Mouse (Mus musculus) adrenal gland (tissue): Measurements from ENCODE around the gene Meaf6.

Experiments
- intact Hi-C: fragments of 180-260 bp; cut with DNase I; formaldehyde crosslinking; loops from one replicate; pipeline ENCODE4 v1.15.1; 2025

Gene Meaf6

DNA sequence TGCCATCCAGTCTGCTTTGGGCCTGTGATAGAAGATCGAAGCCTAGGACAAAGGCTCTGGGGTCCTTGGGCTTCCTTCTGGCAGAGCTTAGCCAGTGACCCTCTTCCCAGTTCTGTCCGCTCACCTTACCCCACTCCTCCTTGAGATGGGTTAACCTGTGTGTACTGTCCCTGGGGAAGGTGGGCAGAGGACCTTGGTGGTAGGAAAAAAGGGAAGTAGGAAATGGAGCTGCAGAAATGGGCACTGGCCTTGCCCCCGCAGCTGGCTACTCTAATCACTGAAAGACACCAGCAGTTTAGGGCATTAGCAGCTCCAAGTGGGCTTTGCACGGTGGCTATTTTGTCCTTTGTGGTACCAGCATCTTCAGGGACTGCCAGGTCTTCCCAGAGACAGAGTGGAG, 30.1 kb downstream of the Meaf6 start:
- intact Hi-C loops, result no loop called here

DNA sequence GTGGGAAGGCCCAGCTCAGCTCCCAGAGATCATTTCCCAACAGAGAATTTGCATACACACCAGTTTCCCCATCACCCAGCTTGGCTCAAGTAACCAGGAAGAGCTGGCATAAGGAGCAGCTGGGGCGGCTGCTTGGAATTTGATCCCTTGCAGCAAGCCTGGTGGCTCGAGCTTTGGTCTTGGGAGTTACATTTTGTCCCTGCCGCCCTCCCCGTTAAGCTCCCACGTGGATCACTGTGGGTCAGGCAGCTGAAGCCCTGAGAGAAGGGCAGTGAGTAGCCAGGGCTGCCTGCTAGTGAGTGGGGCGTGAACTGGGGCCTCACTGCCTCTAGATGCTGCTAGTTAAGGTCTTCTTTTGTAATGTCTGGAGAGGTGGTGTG, 30.8 kb downstream of the Meaf6 start:
- intact Hi-C loops, result no loop called here

DNA sequence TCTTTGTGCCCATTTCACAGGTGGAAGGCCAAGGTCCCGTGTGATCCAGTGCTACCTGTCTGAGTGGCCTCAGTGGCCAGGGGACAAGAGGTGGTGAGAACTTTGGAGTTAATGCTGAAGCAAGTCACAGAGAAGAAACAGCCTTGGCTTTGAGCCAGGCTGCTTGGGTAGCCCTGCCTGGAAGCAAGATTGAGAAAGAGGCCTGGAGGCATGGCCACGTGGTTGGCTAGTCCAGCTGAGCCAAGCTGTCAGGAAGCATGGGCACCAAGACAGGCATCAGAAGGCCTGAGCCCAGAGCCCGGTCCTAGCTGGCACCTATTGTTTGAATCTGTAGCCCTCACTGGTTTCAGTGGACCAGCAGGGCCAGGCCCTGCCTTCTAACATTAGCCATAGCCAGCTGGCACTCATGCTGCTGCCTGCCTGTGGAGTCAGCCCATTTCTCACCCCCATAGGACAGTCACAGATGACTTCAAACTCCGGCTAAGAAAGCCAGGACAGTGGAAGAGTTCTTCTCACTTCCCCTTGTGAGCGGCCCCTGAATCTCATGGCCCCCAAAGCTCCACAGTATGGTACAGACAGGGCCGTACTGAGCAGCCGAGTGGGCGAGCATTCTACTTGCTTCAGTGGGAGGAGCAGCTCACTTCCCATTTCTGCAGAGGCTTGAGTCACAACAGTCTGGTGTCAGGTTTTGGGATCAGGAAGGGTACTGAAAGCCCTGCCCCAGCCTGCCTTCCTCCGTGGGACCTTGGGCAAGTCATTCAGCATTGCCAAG, 31.3 kb downstream of the Meaf6 start:
- intact Hi-C loops, result no loop called here

DNA sequence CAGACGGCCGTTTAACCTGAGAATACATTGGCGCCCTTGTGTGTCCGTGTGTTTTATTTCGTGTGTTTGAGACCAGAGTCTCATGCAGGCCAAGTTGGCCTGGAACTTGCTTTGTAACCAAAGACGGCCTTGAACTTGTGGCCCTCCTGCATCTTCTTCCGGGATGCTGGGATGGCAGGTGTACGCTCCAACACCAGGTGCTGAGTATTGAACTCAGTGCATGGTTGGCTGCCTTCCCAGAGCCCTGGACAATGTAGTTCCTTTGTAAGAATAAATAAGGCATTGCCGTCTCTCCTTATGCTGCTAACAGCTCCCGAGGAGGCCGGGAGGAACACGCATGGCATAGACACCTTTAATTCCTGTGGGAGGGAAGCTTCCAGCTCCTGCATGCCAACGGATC, 32.0 kb downstream of the Meaf6 start:
- intact Hi-C loops, result no loop called here

DNA sequence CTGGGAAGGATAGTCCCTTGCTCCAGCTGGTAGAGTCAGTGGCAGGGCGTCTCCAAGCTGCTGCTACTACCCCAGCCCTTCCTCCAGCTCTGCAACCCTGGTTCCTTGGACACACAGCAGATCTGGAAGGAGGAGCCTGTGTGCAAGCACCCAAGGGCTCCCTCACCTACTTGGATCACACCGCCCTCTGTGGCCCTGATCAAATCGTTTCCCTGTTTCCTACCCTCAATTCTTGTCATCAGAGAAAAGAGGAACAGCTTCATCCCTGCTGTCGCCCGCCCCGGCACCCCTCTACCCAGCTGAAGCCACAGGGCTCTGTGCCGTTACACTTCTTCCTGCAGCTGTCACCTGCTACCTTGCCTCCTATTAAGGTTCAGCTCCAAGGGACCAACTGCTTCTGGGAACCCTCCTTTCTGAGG, 33.0 kb downstream of the Meaf6 start:
- intact Hi-C loops, result no loop called here

DNA sequence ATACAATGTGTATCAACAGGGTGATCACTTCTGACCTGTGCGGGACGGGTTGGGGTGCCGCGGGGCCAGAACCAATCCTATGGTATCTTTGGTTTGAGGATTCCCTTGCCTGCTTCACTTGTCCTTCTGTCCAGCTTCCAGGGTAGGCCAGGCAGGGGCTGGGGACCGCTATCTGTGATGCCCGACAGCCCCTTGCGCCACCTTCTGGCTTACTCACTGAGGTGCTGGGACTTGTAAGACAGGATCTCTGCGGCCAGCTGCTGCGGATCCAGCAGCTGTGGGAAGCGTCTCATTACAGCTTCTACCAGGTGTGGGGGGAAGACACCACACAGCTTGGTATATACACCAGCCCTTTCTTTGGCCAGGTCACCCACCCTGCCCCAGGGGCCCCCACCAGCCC, 34.1 kb downstream of the Meaf6 start:
- intact Hi-C loops, result no loop called here

DNA sequence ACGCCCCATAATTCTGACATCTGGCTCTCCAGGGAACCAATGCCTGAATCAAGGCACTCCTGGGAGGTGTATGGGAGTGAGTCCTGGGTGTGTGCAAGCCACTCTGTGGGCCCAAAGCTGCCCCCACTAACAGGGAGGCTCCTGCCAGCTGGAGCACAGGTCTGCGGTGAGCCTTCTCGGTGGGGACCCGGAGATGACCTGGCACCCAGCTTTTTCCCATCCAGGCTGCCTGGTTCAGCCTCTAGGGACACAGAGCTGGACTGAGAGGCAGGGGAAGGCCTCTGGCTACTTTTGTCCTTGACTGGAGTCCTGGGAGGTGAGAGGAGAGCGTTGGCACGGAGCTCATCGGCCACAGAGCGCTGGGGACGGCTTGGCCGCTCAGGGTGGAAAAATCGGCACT, 34.8 kb downstream of the Meaf6 start:
- intact Hi-C loops, result no loop called here

DNA sequence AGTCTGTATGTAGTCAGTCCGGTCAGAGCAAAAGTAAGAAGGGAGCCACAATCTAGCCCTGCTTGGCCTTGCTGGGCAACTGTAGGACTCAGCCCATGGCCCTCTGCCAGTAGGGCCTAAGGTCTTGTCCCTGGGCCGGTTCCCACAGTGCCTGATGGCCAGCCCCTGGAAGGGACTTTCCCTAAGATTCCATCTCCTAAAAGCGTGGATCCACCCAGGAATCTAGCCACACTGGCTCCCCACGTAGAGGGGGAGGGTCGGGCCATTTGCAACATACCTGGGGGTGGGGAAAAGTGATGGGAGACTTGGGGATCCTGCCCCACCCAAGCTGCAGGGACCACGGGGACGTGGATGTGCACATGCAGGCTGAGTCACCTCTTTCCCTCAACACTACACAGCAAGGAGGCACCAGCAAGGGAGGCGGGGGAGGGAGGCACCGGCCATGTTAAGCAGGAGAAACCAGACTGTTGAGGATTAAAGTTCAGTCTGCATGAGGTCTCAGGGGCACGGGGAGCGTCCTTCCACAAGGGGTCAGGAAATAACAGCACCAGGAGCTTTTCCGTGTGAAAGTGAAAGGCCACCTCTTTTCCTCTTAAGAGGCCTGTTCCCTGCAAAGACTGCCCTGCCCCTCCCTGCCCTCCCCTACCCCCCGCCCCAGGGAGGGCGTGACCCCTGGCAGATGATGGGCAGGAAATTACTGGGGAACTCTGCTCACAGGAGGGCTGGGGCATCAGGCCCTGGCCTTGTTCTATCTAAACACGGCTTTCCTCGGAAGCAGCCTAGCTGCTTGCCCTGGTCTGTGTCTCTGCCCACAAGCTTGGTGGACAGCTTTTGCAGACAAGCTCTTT, 37.7 kb downstream of the Meaf6 start:
- intact Hi-C loops, result no loop called here

DNA sequence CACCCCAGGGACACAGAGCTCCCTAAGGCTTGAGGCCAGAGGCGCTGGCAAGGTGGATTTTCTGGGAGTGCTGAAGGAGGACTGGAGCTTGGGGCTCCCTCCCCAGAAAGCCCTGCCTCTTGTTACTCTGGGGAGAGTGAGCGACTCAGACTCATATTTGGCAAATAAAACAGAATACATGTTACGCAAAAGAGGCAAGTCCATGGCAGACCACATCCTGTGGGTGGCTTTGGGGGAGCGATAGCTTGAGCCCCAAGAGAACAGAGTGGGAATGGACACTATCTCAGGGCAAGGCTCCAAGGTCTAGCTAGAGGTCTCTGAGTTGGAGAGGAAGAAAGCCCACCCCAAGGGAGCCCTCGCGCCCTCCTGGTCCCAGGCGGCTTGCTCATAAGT, 38.3 kb downstream of the Meaf6 start:
- intact Hi-C loops, result no loop called here

DNA sequence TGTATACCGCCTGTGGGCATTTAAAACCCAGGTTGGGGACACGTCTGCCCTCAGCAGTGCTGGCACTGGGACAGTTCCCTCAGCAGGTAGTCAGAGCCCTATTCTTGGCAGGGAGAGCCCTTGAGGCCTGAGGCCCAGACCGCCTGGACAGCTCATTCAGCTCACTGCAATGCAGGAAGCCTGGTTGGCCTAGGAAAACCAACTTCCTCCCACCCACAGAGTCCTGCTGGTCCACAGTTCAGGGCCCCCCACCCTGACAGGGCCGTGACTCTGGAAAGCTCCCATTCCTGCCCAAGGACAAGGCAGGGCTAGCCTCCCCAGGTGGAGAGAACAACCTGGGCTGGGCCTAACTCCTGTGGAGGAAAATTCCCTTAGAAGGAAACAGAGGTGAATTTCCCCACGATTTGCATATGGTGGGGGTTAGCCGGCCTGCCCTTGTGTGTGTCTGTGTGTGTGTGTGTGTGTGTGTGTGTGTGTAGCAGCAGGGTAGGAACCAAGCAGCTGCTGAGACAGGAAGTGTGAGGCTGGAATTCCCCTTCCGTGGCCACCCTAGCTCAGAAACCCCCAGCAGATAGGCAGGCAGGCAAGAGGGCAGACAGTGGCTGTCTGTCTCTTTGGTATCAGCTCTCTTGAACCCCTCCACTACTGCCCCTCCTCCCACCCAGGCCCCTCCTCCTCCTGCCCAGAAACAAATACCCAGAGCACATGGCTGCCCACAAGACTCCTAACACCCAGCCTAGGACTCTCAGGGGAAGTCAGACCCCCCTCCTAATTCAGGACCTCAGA, 39.7 kb downstream of the Meaf6 start:
- intact Hi-C loops, result no loop called here

DNA sequence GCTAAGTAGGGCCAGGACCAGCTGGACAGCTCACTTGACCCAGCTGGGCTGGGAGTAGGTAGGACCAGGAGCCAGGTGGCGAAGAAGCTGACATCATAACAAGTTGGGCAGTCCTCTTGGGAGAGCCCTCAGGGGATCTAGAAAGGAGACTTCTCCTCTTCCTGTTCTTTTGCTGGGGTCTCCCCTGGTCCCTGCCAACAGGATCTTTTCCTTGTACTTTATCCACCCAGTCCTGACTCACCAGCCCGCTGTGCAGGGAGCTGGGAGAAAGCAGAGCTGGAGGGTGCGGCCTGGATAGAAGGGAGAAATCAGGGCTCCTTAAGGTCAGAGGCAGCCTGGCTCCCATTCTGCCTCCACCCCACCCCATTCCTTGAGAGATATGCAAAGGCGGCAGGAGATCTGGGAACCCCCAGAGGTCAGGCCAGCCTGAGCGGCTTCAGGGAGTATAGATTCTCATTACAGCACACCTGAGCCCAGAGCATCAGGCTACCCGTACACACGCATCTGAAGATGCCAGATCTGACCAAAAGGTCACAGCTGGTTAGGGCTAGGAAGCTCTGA, 40.5 kb downstream of the Meaf6 start:
- intact Hi-C loops, result no loop called here

DNA sequence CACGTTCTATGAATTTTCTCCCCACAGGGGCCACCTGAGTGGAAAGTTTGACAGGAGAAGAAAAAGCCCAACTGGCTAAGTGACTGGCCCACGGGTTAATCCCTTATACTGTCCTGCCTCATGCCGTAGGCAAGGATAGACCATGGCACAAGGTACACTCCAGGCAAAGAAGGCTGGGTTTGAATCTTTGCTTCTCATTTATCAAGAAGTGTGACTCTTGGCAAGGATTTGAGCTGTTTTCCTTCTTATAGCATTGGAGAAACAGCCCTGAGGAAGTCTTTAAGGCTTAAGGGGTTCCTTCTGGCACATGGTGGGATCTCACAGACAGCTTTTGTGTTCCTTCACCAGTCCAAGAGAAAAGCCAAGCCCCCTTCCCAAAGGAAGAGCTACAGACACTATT, 41.3 kb downstream of the Meaf6 start:
- intact Hi-C loops, result no loop called here

DNA sequence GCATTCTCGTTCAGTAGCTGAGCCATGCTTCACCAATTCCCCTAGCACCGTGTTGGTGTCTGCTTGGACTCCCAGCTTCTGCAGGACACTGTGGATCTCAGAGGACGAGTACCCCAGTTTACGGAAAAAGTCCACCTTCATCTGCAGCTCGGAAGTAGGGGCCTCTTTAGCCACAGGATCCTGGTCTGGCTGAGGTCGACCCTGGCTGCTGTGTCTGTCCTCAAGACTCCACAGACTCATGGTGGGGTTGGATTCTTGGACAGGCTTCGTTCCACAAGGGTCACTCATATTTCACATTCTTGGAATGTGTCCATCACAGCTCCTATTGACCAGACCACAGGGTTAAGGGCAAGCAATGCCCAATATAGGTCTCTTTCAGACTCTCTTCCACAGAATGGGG, 41.8 kb downstream of the Meaf6 start:
- intact Hi-C loops, result no loop called here

DNA sequence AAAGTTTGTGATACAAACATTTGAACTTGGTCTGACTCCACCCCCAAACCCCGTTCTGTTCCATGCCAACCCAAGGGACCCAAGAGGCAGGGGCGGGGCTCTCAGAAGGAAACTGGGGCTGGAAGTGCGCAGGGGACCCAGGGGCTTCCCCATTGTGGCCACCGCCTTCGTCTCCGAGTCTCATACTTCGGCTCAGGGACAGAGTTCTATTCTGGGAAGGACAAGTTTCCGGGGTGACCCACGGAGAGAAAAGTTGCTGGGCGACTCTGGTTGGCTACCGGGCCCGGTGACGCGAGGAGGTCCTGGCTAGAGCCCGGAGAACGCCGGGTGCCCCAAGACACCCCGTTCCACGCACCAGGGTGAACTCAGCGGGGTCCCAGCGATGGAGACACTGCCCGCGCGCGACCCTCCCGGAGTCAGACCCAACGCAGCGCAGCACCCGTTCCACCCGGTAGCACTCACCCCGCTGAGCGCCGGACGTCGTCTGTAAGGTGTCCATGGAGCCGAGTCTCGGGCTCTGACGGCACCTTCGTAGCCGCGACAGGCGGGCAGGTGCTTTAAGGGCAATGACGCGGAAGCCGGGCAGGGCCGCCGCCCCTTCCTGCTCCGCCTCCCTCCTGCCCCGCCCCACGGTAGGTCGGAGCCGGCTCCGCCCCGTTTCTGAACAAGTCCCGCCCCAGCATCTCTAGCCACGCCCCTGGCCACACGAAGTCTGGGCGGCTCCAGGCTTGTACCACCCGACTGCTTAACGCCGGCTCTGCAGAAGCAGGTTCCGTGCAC, 42.6 kb downstream of the Meaf6 start, which contains the start of gene Zc3h12a:
Zc3h12a (minus strand) TSS at position 536 of the 780 bp plus-strand sequence.
- intact Hi-C loops, result no loop called here

DNA sequence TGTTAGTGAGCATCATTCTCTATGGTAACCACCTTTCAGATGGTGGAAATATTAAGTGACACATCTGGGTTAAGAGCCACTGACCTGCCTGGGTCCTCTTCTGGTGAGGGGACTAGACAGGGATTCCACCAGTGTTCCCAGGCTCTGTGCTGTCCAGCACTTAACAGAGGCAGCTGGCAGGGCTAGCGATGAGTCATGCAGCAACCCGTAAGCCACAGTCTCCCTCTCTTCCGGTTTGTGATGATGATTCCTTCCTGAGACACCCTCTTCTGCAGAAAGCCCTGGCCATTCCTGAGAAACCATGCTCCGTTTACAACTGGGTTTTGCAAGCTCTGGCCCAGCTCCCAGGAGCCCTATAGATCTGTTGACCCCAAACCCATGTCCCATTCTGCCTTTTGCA, 46.6 kb downstream of the Meaf6 start:
- intact Hi-C loops, result no loop called here

DNA sequence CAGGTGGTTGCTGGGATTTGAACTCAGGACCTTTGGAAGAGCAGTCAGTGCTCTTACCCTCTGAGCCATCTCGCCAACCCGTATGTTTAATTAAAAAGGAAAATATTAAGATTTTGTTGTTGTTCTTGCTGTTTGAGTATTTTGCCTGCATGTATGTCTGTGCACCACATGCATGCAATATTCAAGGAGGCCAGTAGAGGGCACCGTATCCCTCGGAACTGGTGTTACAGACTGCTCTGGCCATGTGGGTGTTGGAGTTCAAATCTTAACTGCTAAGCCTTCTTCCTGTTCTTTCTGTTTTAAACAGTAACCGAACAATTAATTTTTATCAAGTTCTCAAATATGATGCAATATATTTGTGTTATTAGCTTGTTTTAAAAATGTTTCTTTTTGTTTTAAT, 47.5 kb downstream of the Meaf6 start:
- intact Hi-C loops, result no loop called here

DNA sequence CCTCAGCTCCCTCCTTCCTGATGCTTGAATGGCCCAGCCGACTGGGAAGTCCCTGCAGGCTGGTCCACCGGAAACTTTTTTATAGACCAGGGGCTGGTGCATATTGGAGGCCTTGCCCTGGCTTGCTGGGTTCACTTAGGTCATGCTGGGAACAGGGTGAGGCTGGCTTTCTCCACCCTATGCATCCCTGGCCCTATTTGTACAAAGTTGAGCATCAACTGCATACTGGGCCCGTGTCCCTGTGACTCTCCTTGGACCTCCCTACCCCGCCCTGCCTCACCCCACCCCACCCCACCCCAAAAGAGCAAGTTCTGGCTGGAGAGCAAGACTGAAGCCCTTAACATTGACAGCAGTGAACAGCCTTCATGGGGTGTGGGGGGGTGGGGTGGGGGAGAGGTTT, 49.3 kb downstream of the Meaf6 start:
- intact Hi-C loops, result no loop called here

DNA sequence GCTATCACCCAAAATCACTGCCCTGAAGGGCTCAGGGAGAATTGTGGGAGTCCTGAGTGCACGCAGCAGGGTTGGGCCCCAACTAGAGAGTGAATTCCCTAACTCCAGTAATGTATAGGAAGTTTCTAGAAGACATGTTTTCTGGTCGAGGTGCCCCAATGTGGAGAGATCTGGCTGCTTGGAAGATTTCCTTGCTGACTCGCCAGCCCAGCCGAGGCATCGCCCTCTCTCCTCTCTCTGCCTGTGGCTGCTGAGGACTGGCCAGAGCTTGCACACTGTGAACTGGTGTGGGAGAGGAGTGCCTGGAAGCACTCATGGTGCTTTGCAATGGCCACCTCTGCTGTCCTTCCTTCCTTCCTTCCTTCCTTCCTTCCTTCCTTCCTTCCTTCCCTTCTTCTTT, 49.7 kb downstream of the Meaf6 start:
- intact Hi-C loops, result no loop called here

DNA sequence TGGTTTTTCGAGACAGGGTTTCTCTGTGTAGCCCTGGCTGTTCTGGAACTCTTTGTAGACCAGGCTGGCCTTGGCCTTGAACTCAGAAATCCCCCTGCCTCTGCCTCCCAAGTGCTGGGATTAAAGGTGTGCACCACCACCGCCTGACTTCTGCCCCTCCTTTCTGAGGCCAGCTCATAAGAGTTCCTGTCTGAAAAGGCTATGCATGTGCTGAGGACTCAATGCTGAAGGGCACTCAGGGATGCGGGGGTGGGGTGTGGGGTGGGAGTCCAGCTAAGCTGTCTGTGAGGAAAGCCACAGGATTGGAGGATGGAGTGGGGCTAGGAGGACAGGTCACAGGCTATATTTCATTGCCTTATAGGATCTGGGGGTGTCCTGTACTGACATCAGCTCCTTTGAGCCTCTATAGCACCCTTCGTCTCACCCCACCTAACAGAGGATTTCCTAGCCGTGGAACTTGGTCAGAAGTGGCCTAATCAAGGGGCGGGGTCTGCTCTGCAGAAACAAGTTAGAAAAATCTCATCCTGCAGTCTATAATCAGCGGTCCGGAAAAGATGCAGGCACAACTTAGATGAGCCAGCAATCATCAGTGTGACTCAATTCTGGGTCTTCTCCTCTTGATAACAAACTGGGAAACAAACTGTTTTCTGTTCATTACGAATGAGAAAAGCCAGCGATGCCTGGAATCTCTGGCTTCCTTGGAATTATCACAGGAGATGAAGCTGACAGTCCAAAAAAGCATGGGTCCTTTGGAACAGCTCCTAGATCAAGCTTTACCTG, 50.3 kb downstream of the Meaf6 start:
- intact Hi-C loops, result no loop called here

DNA sequence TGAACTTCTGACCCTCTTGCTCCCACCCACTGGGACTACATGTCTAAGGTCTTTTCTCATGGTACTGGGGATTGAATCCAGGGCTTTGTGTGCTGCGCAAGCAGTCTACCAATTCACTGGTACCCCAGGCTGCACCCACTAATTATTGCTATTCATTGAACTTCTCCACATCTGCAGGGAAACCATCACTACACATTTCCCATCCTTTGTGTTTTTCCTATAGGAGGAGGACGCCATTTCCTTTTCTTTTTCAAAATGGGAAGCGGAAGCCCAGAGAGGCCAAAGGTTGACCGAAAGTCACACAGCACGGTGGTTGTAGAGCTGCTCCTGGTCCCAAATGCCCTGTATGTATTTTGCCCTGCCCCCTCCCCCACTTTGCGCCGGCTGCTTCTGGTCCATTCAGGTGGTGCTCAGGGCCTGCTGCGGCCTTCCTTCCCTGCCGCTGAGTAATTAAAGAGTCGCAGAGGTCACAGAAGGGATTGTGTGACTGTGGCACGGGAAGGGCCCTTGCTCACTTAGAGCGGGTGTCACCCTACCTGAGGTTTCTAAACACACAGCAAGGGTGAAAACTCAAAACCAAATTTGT, 51.5 kb downstream of the Meaf6 start:
- intact Hi-C loops, result no loop called here
